Mouse (Mus musculus): ENCODE measurements around the gene BC037034. TPM values are rescaled to one million over a fixed set of nuclear protein-coding genes. Genes with fewer than 3 reads are reported as not detected.
"Not testable (repeated sequence)": the region's sequence is repeated elsewhere in the genome, so short reads cannot be mapped to it uniquely, and the experiment has no call there.

The BC037034 gene
- polyA plus RNA-seq, 1 experiment from 2014 or later = 2.2 TPM

DNA sequence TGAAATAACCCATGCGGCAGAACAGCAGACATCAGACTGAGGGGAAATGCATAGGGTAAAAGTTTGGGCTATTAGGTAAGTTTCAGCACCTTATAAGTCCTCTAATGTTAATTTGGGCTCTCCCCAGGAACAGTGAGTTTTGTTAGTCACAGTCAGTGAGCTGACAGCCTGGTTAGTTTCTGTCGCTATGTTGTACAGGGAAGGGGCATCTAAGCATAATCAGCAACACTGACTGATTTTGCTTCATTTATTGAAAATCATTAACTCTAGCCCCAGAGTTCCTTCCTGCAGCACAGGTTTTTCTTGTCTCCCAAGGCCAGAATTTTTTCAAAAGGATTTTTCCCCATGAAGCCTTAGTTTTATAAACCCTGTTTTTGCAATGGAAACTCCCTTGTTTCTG, 30.1 kb downstream of the BC037034 start:
- Histone ChIP-seq H3K4me1 (ENCODE audit: control insufficient read depth, insufficient read depth, low read length) (no peaks in the 10 kb centered on the region), H3K4me2 (ENCODE audit: low read depth, low read length) (no peak overlapping the region), H3K27me3 (ENCODE audit: control insufficient read depth, insufficient read depth, low read length) (no peaks in the 10 kb centered on the region), H3K36me3 (ENCODE audit: control insufficient read depth, insufficient read depth) (no peaks in the 10 kb centered on the region), H3K9me3 (replicated peaks; ENCODE audit: control insufficient read depth, low read length) (no peaks in the 10 kb centered on the region), H3K27ac (ENCODE audit: low read length) (no peak overlapping the region), H3K9ac (ENCODE audit: low read length) (no peak overlapping the region), H3K4me3 (ENCODE audit: low read length) (no peak overlapping the region)
- 87% methylated on average over 2 of the region's 2 CpGs for WGBS
- ATAC-seq (replicated peaks; ENCODE audit: extremely low read depth, insufficient read depth, low FRiP score) = no peak

DNA sequence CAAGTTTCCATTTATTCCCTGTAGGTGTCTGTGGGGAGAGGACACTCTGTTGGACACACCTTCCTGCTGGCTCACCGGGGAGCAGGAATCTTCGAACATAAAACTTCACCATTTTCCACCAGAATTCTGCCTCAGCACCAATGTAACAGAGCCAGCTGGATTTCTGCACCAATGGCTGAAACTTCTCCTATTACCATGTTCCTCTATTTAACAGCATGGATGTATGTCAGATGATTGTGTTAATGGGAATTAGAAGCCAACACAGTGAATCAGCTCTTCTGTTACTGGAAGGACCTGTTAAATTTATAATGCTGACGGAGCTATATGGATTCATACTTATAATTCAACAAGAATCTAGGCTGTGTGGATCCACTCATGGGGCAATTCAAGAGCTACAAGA, 34.3 kb downstream of the BC037034 start:
- Histone ChIP-seq H3K27ac (ENCODE audit: low read length) (no peak overlapping the region), H3K4me1 (ENCODE audit: control insufficient read depth, insufficient read depth, low read length) (no peaks in the 10 kb centered on the region), H3K4me2 (ENCODE audit: low read depth, low read length) (no peak overlapping the region), H3K9ac (ENCODE audit: low read length) (no peak overlapping the region), H3K36me3 (ENCODE audit: control insufficient read depth, insufficient read depth) (no peaks in the 10 kb centered on the region), H3K9me3 (replicated peaks; ENCODE audit: control insufficient read depth, low read length) (no peaks in the 10 kb centered on the region), H3K4me3 (ENCODE audit: low read length) (no peak overlapping the region), H3K27me3 (ENCODE audit: control insufficient read depth, insufficient read depth, low read length) (no peaks in the 10 kb centered on the region)
- no peak for ATAC-seq (replicated peaks; ENCODE audit: extremely low read depth, insufficient read depth, low FRiP score)
- 88% methylated on average over 3 of the region's 3 CpGs for WGBS

DNA sequence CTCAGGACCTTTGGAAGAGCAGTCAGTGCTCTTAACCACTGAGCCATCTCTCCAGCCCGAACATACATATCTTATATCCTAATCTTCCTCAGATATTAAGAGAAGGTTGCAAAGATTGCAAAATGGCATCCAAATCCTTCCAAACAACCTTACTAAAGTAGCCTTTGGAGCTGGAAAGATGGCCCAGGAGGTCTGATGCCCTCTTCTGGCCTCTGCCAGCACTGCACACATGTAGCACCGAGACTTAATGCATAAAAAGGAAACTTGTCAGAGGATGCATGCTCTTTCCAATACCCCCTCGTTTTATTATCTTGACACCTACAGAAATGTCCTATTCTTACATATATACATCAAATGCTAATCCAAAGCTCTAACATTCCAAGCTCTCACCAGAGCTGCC, 35.8 kb downstream of the BC037034 start:
- no peaks in the 10 kb centered on the region for H3K36me3 ChIP-seq (ENCODE audit: control insufficient read depth, insufficient read depth)
- no peak overlapping the region for H3K4me3 ChIP-seq (ENCODE audit: low read length)
- no peak overlapping the region for H3K27ac ChIP-seq (ENCODE audit: low read length)
- no peak for ATAC-seq (replicated peaks; ENCODE audit: extremely low read depth, insufficient read depth, low FRiP score)
- no peaks in the 10 kb centered on the region for H3K4me1 ChIP-seq (ENCODE audit: control insufficient read depth, insufficient read depth, low read length)
- H3K4me2 ChIP-seq (ENCODE audit: low read depth, low read length) = no peak overlapping the region
- H3K27me3 ChIP-seq (ENCODE audit: control insufficient read depth, insufficient read depth, low read length) = no peaks in the 10 kb centered on the region
- H3K9me3 ChIP-seq (replicated peaks; ENCODE audit: control insufficient read depth, low read length) = no peaks in the 10 kb centered on the region
- H3K9ac ChIP-seq (ENCODE audit: low read length) = no peak overlapping the region
- 55% methylated on average over 3 of the region's 3 CpGs for WGBS

DNA sequence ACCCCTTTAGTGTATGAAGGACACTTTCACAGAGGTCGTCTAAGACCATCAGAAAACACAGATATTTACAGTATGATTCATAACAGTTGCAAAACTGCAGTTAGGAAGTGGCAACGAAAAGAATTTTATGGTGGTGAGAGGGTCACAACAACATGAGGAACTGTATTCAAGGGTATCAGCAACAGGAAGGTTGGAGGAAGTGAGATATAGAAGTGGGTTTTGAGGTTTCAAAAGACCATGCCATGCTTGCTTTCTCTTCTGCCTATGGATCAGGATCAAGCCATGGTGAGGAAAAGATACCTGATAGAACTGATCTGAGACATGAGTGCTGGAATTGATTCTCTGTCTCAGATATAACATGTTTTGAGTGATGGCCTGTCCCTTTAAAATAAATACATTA, 36.5 kb downstream of the BC037034 start:
- H3K36me3 ChIP-seq (ENCODE audit: control insufficient read depth, insufficient read depth) = no peaks in the 10 kb centered on the region
- no peaks in the 10 kb centered on the region for H3K27me3 ChIP-seq (ENCODE audit: control insufficient read depth, insufficient read depth, low read length)
- no peak overlapping the region for H3K4me2 ChIP-seq (ENCODE audit: low read depth, low read length)
- H3K9me3 ChIP-seq (replicated peaks; ENCODE audit: control insufficient read depth, low read length) = no peaks in the 10 kb centered on the region
- H3K27ac ChIP-seq (ENCODE audit: low read length) = no peak overlapping the region
- H3K4me1 ChIP-seq (ENCODE audit: control insufficient read depth, insufficient read depth, low read length) = no peaks in the 10 kb centered on the region
- 45% methylated on average over 2 of the region's 2 CpGs for WGBS
- H3K9ac ChIP-seq (ENCODE audit: low read length) = no peak overlapping the region
- ATAC-seq (replicated peaks; ENCODE audit: extremely low read depth, insufficient read depth, low FRiP score) = no peak
- no peak overlapping the region for H3K4me3 ChIP-seq (ENCODE audit: low read length)

DNA sequence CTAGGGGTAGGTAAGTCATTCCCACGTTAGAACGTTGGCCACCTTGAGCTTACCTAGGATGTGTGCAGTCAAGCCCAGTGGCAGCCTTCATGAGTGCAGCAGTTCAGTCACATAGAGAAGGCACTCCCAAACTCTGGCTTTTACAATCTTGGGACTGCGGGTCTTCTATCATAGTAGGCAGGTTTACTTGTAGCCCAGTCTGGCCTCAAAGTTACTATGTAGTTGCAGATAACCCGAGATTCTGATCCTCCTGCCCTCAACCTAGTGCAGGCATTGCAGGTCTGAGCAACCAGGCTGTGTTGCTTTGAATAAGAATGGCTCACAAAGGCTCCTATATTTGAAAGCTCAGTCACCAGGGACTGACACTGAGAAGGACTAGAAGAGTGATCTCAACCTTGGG, 37.3 kb downstream of the BC037034 start:
- no peaks in the 10 kb centered on the region for H3K4me1 ChIP-seq (ENCODE audit: control insufficient read depth, insufficient read depth, low read length)
- WGBS = 75% methylated on average over 4 of the region's 4 CpGs
- H3K9me3 ChIP-seq (replicated peaks; ENCODE audit: control insufficient read depth, low read length) = no peaks in the 10 kb centered on the region
- H3K27ac ChIP-seq (ENCODE audit: low read length) = no peak overlapping the region
- ATAC-seq (replicated peaks; ENCODE audit: extremely low read depth, insufficient read depth, low FRiP score) = no peak
- no peak overlapping the region for H3K9ac ChIP-seq (ENCODE audit: low read length)
- no peak overlapping the region for H3K4me3 ChIP-seq (ENCODE audit: low read length)
- H3K36me3 ChIP-seq (ENCODE audit: control insufficient read depth, insufficient read depth) = no peaks in the 10 kb centered on the region
- no peaks in the 10 kb centered on the region for H3K27me3 ChIP-seq (ENCODE audit: control insufficient read depth, insufficient read depth, low read length)
- no peak overlapping the region for H3K4me2 ChIP-seq (ENCODE audit: low read depth, low read length)

DNA sequence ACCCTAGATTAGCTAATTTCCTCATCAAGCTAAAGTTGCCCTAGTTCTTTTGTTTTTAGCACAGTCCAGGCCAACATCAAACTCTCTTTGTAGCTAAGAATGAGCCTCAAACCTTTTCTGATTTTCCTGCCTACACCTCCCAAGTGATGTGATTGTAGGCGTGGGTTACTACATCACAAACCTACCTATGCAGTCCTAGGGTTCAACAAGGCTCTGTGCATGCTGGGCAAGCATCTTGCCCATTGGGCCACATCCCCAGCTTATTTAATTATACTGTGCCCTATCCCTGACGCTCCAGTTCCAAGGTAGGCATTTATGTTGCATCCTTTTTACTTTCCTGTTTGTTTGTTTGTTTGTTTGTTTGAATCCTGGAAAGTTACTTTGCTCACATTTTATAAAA, 38.1 kb downstream of the BC037034 start, which contains the start of gene Nxpe5:
Nxpe5 (plus strand) TSS at position 199 of the 400 bp plus-strand sequence.
- Histone ChIP-seq H3K4me2 (ENCODE audit: low read depth, low read length) (no peak within 1 kb of the TSS), H3K36me3 (ENCODE audit: control insufficient read depth, insufficient read depth) (no peaks in the 10 kb centered on the region), H3K4me3 (ENCODE audit: low read length) (no peak within 1 kb of the TSS), H3K4me1 (ENCODE audit: control insufficient read depth, insufficient read depth, low read length) (no peaks in the 10 kb centered on the region), H3K9ac (ENCODE audit: low read length) (no peak within 1 kb of the TSS), H3K27ac (ENCODE audit: low read length) (no peak within 1 kb of the TSS), H3K9me3 (replicated peaks; ENCODE audit: control insufficient read depth, low read length) (no peaks in the 10 kb centered on the region), H3K27me3 (ENCODE audit: control insufficient read depth, insufficient read depth, low read length) (no peaks in the 10 kb centered on the region)
- no peak for ATAC-seq (replicated peaks; ENCODE audit: extremely low read depth, insufficient read depth, low FRiP score)
- 58% methylated on average over 2 of the region's 2 CpGs for WGBS

DNA sequence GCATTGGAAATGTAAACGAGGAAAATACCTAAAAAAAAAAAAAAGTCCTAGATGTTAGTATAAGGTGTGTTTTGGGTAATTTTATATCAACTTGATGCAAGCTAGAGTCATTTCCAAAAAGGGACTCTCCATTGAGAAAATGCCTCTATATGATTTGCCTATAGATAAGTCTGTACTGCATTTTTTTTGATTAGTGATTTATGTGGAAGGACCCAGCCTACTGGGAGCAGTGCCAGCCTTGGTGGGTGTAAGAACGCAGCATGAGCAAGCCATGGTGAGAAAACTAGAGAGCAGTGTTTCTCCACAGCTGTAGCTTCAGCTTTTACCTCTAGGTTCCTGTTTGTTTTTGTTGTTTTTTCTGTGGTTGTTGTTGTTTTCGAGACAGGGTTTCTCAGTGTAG, 40.5 kb downstream of the BC037034 start:
- no peaks in the 10 kb centered on the region for H3K36me3 ChIP-seq (ENCODE audit: control insufficient read depth, insufficient read depth)
- no peak overlapping the region for H3K4me3 ChIP-seq (ENCODE audit: low read length)
- H3K27ac ChIP-seq (ENCODE audit: low read length) = no peak overlapping the region
- H3K27me3 ChIP-seq (ENCODE audit: control insufficient read depth, insufficient read depth, low read length) = no peaks in the 10 kb centered on the region
- no peaks in the 10 kb centered on the region for H3K9me3 ChIP-seq (replicated peaks; ENCODE audit: control insufficient read depth, low read length)
- no peak for ATAC-seq (replicated peaks; ENCODE audit: extremely low read depth, insufficient read depth, low FRiP score)
- no peak overlapping the region for H3K4me2 ChIP-seq (ENCODE audit: low read depth, low read length)
- H3K9ac ChIP-seq (ENCODE audit: low read length) = no peak overlapping the region
- no peaks in the 10 kb centered on the region for H3K4me1 ChIP-seq (ENCODE audit: control insufficient read depth, insufficient read depth, low read length)
- 47% methylated on average over 3 of the region's 3 CpGs for WGBS

DNA sequence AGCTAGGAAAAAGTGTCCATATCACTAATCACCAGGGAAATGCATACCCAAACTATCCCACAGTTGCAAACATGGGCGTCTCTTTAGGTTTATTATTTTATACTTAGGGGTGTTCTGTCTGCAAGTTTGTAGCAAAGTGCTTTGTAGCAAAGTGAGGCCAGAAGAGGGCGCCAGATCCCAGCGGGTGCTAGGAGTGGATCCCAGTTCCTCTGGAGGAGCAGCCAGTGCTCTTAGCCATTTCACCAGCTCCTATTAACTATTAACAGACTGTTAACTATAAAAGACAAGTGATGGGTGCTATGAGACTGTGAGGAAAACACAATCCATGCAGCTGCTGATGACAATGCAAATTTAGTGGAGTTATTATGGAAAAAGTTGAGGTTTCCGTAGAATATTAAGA, 41.7 kb downstream of the BC037034 start:
- Histone ChIP-seq H3K4me2 (ENCODE audit: low read depth, low read length) (no peak overlapping the region), H3K27ac (ENCODE audit: low read length) (no peak overlapping the region), H3K36me3 (ENCODE audit: control insufficient read depth, insufficient read depth) (no peaks in the 10 kb centered on the region), H3K4me3 (ENCODE audit: low read length) (no peak overlapping the region), H3K9me3 (replicated peaks; ENCODE audit: control insufficient read depth, low read length) (no peaks in the 10 kb centered on the region), H3K4me1 (ENCODE audit: control insufficient read depth, insufficient read depth, low read length) (no peaks in the 10 kb centered on the region), H3K9ac (ENCODE audit: low read length) (no peak overlapping the region), H3K27me3 (ENCODE audit: control insufficient read depth, insufficient read depth, low read length) (no peaks in the 10 kb centered on the region)
- 26% methylated on average over 4 of the region's 4 CpGs for WGBS
- ATAC-seq (replicated peaks; ENCODE audit: extremely low read depth, insufficient read depth, low FRiP score) = no peak

DNA sequence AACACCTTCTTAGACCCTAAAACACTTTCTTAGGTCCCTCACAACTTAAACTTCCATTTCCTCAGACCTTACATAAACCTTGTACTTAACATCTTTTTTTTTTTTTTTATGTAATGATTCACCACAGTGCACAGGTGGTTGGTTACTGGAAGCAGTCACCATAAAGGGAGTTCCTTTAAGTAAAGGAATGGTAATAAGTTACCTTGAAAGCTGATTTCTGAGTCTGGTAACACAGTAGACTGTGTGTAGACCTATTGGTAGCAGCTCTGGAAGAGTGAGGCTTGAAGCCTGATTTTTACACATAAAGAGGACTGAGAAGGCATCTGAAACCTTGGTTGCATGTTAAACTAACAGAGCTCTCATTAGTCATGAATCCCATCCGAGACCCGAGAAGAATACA, 44.0 kb downstream of the BC037034 start:
- WGBS = 59% methylated on average over 2 of the region's 2 CpGs
- H3K4me1 ChIP-seq (ENCODE audit: control insufficient read depth, insufficient read depth, low read length) = no peaks in the 10 kb centered on the region
- no peak overlapping the region for H3K9ac ChIP-seq (ENCODE audit: low read length)
- H3K36me3 ChIP-seq (ENCODE audit: control insufficient read depth, insufficient read depth) = no peaks in the 10 kb centered on the region
- no peak overlapping the region for H3K4me2 ChIP-seq (ENCODE audit: low read depth, low read length)
- H3K27ac ChIP-seq (ENCODE audit: low read length) = no peak overlapping the region
- ATAC-seq (replicated peaks; ENCODE audit: extremely low read depth, insufficient read depth, low FRiP score) = no peak
- no peaks in the 10 kb centered on the region for H3K27me3 ChIP-seq (ENCODE audit: control insufficient read depth, insufficient read depth, low read length)
- H3K4me3 ChIP-seq (ENCODE audit: low read length) = no peak overlapping the region
- peaks cover 5% of the 10 kb centered on the region; the same call in 1 of the 2 replicates for H3K9me3 ChIP-seq (replicated peaks; ENCODE audit: control insufficient read depth, low read length)

DNA sequence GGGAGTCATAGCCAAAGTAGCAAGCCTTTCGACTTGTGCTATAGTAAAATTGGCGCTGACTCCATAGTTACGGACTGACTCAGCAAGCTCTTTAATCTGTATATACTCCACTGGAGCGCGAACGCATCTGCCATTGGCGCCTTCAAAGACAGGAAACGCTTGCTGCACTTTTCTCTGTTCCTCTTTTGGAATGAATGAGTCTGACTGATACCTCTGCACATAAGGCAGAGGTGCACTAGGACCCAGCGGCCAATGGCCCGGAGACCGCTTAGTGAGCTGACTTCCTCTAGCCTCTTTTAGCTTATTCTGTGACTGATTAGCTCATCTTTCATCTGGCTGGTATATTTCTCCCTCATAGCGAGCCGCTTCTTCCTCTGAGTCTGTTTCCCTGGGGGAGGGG, 47.2 kb downstream of the BC037034 start:
- peaks cover 11% of the 10 kb centered on the region; the same call in 1 of the 2 replicates for H3K9me3 ChIP-seq (replicated peaks; ENCODE audit: control insufficient read depth, low read length)
- not testable (repeated sequence) for H3K9ac ChIP-seq (ENCODE audit: low read length); H3K4me2 ChIP-seq (ENCODE audit: low read depth, low read length); H3K4me1 ChIP-seq (ENCODE audit: control insufficient read depth, insufficient read depth, low read length); ATAC-seq (replicated peaks; ENCODE audit: extremely low read depth, insufficient read depth, low FRiP score); H3K36me3 ChIP-seq (ENCODE audit: control insufficient read depth, insufficient read depth); H3K4me3 ChIP-seq (ENCODE audit: low read length); H3K27ac ChIP-seq (ENCODE audit: low read length); H3K27me3 ChIP-seq (ENCODE audit: control insufficient read depth, insufficient read depth, low read length)
- WGBS = 95% methylated on average over 13 of the region's 13 CpGs
